Comparison of ENCODE assay signal across 25 mouse cellular contexts in the genomic region with DNA sequence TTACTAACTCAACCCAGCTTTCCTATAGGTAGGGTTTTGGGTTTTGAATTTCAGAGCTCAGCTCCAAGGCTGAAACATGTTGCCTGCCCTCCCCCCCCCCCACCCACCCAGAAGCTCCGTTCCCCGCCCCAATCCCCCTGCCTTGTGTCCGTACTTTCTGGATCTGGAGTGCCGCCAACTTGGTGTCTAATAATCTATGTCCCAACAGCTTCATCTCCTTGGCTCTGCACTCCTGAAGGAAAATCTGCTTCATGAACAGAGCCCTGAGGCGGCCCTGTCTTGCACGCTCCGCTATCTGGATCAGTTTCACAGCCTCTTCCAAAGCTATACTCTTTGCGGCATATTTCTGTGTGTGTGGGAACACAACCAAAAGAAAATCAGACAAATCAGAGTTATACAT. TPM values are rescaled to one million over a fixed set of nuclear protein-coding genes. Genes with fewer than 3 reads are reported as not detected.
DNase-seq lines count a peak whose midpoint lies in the region; ATAC-seq and TF ChIP-seq lines count a peak whose summit lies in the region.
"Had no signal": no experiment of that assay in that cellular context is flagged by ENCODE, and none has a peak within 500 bp of the region (broad histone marks: within the 10 kb centered on the region; RNA-seq: fewer than 3 reads in every experiment).

No protein-coding gene starts in this region.

- H3K4me1 ChIP-seq in lung, embryonic 14.5 days (ENCODE audit: insufficient read depth) = peaks cover 4% of the 10 kb centered on the region; the same call in 1 of the 2 replicates
- no peaks in the 10 kb centered on the region for H3K4me1 ChIP-seq in lung, adult 2 months (ENCODE audit: control insufficient read depth, insufficient read depth, low read length)
- H3K4me1 ChIP-seq: forebrain, embryonic 15.5 days; heart, embryonic 13.5 days; midbrain, embryonic 12.5 days had no signal

- no peak overlapping the region for H3K4me3 ChIP-seq in lung, embryonic 14.5 days (ENCODE audit: low read depth, low read length)
- no peak overlapping the region for H3K4me3 ChIP-seq in lung, adult 2 months (replicated peaks; ENCODE audit: extremely low read depth, low read depth, low read length)
- H3K4me3 ChIP-seq: forebrain, embryonic 15.5 days; heart, embryonic 13.5 days; hindbrain, embryonic 12.5 days; layer of hippocampus, adult 2 months; midbrain, embryonic 12.5 days had no signal

- no peak overlapping the region for H3K4me2 ChIP-seq in lung, embryonic 14.5 days
- H3K4me2 ChIP-seq: forebrain, embryonic 15.5 days; heart, embryonic 13.5 days; hindbrain, embryonic 12.5 days; midbrain, embryonic 12.5 days had no signal

- peak; percentile 54 for ATAC-seq in lung, embryonic 14.5 days (ENCODE audit: insufficient read depth)
- ATAC-seq: forebrain, embryonic 15.5 days had no signal

- no peak for TF ChIP-seq POLR2A in lung, adult 2 months (IDR thresholded peaks at IDR 0.05; ENCODE audit: borderline replicate concordance, extremely low read depth, low read depth, low read length)

- DNase-seq in gastrocnemius, postnatal 14 days = peak; percentile 20
- DNase-seq in gastrocnemius, postnatal 10 days = no peak
- peak; percentile 85 for DNase-seq in lung, embryonic 14.5 days
- DNase-seq in lung, adult 2 months = no peak
- DNase-seq in urinary bladder, postnatal 14 days (ENCODE audit: low spot score) = peak; percentile 17
- DNase-seq in urinary bladder, adult 18-20 months (ENCODE audit: low spot score in 2 of 2) = no peak
- peak; percentile 25 to 37 for DNase-seq in lung, postnatal 4 days
- DNase-seq in heart, adult 9 months (ENCODE audit: low spot score in 2 of 2) = no peak
- DNase-seq: cerebellum, adult 11 months; gastrocnemius, postnatal 25 days; heart, adult 18-20 months; heart, postnatal 14 days; kidney, adult 2 months; kidney, postnatal 14 days; layer of hippocampus, postnatal 36 days; right cerebral cortex, postnatal 14 days had no signal

- no peak for TF ChIP-seq CTCF in lung, embryonic 14.5 days (IDR thresholded peaks at IDR 0.05; ENCODE audit: low read depth)
- no peak for TF ChIP-seq CTCF in lung, adult 2 months (IDR thresholded peaks at IDR 0.05; ENCODE audit: insufficient read depth, low read length)

- intact Hi-C loops in gastrocnemius, postnatal 14 days (cut with DNase I; ENCODE audit: low total_unique reads) = no loop called here

- H3K9me3 ChIP-seq in lung, embryonic 14.5 days (ENCODE audit: low read depth, low read length) = no peaks in the 10 kb centered on the region
- H3K9me3 ChIP-seq: forebrain, embryonic 15.5 days; heart, embryonic 13.5 days; hindbrain, embryonic 12.5 days; midbrain, embryonic 12.5 days had no signal

- no peak overlapping the region for H3K27ac ChIP-seq in lung, embryonic 14.5 days (ENCODE audit: low read depth)
- H3K27ac ChIP-seq: forebrain, embryonic 15.5 days; heart, embryonic 13.5 days; hindbrain, embryonic 12.5 days; layer of hippocampus, adult 2 months; midbrain, embryonic 12.5 days; stomach, postnatal 0 days had no signal

- no peaks in the 10 kb centered on the region for H3K36me3 ChIP-seq in lung, embryonic 14.5 days (ENCODE audit: insufficient read depth)
- H3K36me3 ChIP-seq: forebrain, embryonic 15.5 days; heart, embryonic 13.5 days; hindbrain, embryonic 12.5 days; midbrain, embryonic 12.5 days had no signal

- H3K27me3 ChIP-seq in lung, embryonic 14.5 days (ENCODE audit: insufficient read depth, low read length) = no peaks in the 10 kb centered on the region
- H3K27me3 ChIP-seq: forebrain, embryonic 15.5 days; hindbrain, embryonic 12.5 days; midbrain, embryonic 12.5 days had no signal

- H3K9ac ChIP-seq in lung, embryonic 14.5 days = no peak overlapping the region
- H3K9ac ChIP-seq: forebrain, embryonic 15.5 days; heart, embryonic 13.5 days; hindbrain, embryonic 12.5 days; midbrain, embryonic 12.5 days had no signal

- WGBS in lung, embryonic 14.5 days = 42% methylated on average over 8 of the region's 8 CpGs
- 57% methylated on average over 8 of the region's 8 CpGs for WGBS in lung, adult 2 months

RNA-seq across cellular contexts. Expression of gene Iqca, which starts 13.5 kb away (rescaled TPM):
- under 1 TPM in 1 of 2 experiments, not detected in 1; 0.16 TPM for total RNA-seq in gastrocnemius, postnatal 14 days (2021)
- total RNA-seq in gastrocnemius, postnatal 10 days (2021) = not detected
- 0.11 and 0.14 TPM in 2 replicates for polyA plus RNA-seq in lung, embryonic 14.5 days (2014; fragmentation: Nextera tagmentation; extraction: Ambion mirVana)
- polyA plus RNA-seq in lung, adult 2 months (2012; rRNA removed) = 3.6 and 4.1 TPM in 2 replicates
- total RNA-seq: adrenal gland, postnatal 4 days; gastrocnemius, postnatal 25 days; liver, adult 2 months; megakaryocyte, adult 5-6 weeks had no signal
- polyA plus RNA-seq: liver, adult 2 months; midbrain, embryonic 12.5 days; stomach, postnatal 0 days had no signal

Comparison
In these comparisons a context has a peak if more than half of its experiments do, and no peak if none do; other contexts are left out.
1. DNase-seq: peak in gastrocnemius, postnatal 14 days (single experiment), lung, embryonic 14.5 days (single experiment), urinary bladder, postnatal 14 days (single experiment) and lung, postnatal 4 days (2 of 2); none in gastrocnemius, postnatal 10 days (single experiment), lung, adult 2 months (single experiment), urinary bladder, adult 18-20 months (0 of 2) and heart, adult 9 months (0 of 2).